Mouse (Mus musculus): ENCODE results near the gene Spag6. TPM values are rescaled to one million over a fixed set of nuclear protein-coding genes. Genes with fewer than 3 reads are reported as not detected.

Gene Spag6
- total and polyA plus RNA-seq, 3 experiments: 0.10 TPM; not detected in 2

GRCm38 (mm10) chr2:18684062-18684461 lies 9.8 kb upstream of the Spag6 start:
- H3K4me3 ChIP-seq (ENCODE audit: control insufficient read depth in 1 of 2, insufficient read depth in 1 of 2, low read depth in 2 of 2, low read length in 2 of 2): no peak overlapping the region
- H3K27me3 ChIP-seq (ENCODE audit: control insufficient read depth in 1 of 2, insufficient read depth in 2 of 2, low read length in 2 of 2): no peaks in the 10 kb centered on the region
- no peak overlapping the region for H3K9ac ChIP-seq (ENCODE audit: control insufficient read depth, low read depth, low read length, poor library complexity, severe bottlenecking)
- TF ChIP-seq POLR2AphosphoS5 (IDR thresholded peaks at IDR 0.05; ENCODE audit: borderline replicate concordance, low read depth, low read length) (no peak), TCF12 (IDR thresholded peaks at IDR 0.05; ENCODE audit: low read depth, low read length) (no peak), EP300 (IDR thresholded peaks at IDR 0.05; ENCODE audit: low read depth in 1 of 2, low read length in 2 of 2) (no peak), USF1 (IDR thresholded peaks at IDR 0.05; ENCODE audit: low read depth, low read length) (no peak), KAT2A (conservative IDR thresholded peaks at IDR 0.05; ENCODE audit: low read depth, low read length) (no peak), CHD2 (IDR thresholded peaks at IDR 0.05; ENCODE audit: low read length) (no peak), CHD1 (IDR thresholded peaks at IDR 0.05; ENCODE audit: low read depth, low read length) (no peak), MAX (IDR thresholded peaks at IDR 0.05; ENCODE audit: low read length) (no peak), ZNF384 (IDR thresholded peaks at IDR 0.05; ENCODE audit: low read depth, low read length) (no peak), POLR2AphosphoS2 (IDR thresholded peaks at IDR 0.05; ENCODE audit: low read length) (no peak), RAD21 (IDR thresholded peaks at IDR 0.05; ENCODE audit: low read depth, low read length) (no peak), ZC3H11A (IDR thresholded peaks at IDR 0.05; ENCODE audit: low read depth, low read length) (no peak), BHLHE40 (IDR thresholded peaks at IDR 0.05; ENCODE audit: borderline replicate concordance, low read depth, low read length) (no peak), ETS1 (IDR thresholded peaks at IDR 0.05; ENCODE audit: low read depth, low read length) (no peak), GATA1 (IDR thresholded peaks at IDR 0.05; ENCODE audit: low read depth, low read length) (no peak), TBP (IDR thresholded peaks at IDR 0.05; ENCODE audit: low read depth, low read length) (no peak)
- peaks cover 9% of the 10 kb centered on the region; the same call in 1 of the 2 replicates for H3K79me2 ChIP-seq (ENCODE audit: control insufficient read depth, insufficient read depth, low read length, poor library complexity)
- no peaks in the 10 kb centered on the region for H3K9me3 ChIP-seq (replicated peaks; ENCODE audit: insufficient read depth, low read length)
- no peak overlapping the region for H3K27ac ChIP-seq (ENCODE audit: control insufficient read depth, low read depth, low read length)
- peaks cover 8% of the 10 kb centered on the region in 2 experiments for H3K36me3 ChIP-seq (ENCODE audit: control insufficient read depth in 1 of 2, insufficient read depth in 2 of 2, low read length in 2 of 2)
- no peak for DNase-seq (ENCODE audit: low read depth, low spot score)
- peaks cover 0 to 1% of the 10 kb centered on the region in 2 experiments; a peak in 3 of 4 replicates for H3K4me1 ChIP-seq (ENCODE audit: control insufficient read depth in 1 of 2, insufficient read depth in 2 of 2, low read length in 2 of 2)

- Histone ChIP-seq H3K27me3 (ENCODE audit: control insufficient read depth in 1 of 2, insufficient read depth in 2 of 2, low read length in 2 of 2) (no peaks in the 10 kb centered on the region), H3K36me3 (ENCODE audit: control insufficient read depth in 1 of 2, insufficient read depth in 2 of 2, low read length in 2 of 2) (peaks cover 0 to 8% of the 10 kb centered on the region in 2 experiments; a peak in 2 of 4 replicates), H3K79me2 (ENCODE audit: control insufficient read depth, insufficient read depth, low read length, poor library complexity) (no peaks in the 10 kb centered on the region), H3K27ac (ENCODE audit: control insufficient read depth, low read depth, low read length) (no peak overlapping the region), H3K9ac (ENCODE audit: control insufficient read depth, low read depth, low read length, poor library complexity, severe bottlenecking) (no peak overlapping the region), H3K9me3 (replicated peaks; ENCODE audit: insufficient read depth, low read length) (no peaks in the 10 kb centered on the region), H3K4me1 (ENCODE audit: control insufficient read depth in 1 of 2, insufficient read depth in 2 of 2, low read length in 2 of 2) (no peaks in the 10 kb centered on the region), H3K4me3 (ENCODE audit: control insufficient read depth in 1 of 2, insufficient read depth in 1 of 2, low read depth in 2 of 2, low read length in 2 of 2) (no peak overlapping the region)
- TF ChIP-seq MXI1 (IDR thresholded peaks at IDR 0.05; ENCODE audit: low read depth, low read length): no peak
- TF ChIP-seq SMC3 (IDR thresholded peaks at IDR 0.05; ENCODE audit: low read depth, low read length): no peak
- no peak for TF ChIP-seq KAT2A (conservative IDR thresholded peaks at IDR 0.05; ENCODE audit: low read depth, low read length)
- TF ChIP-seq CHD1 (IDR thresholded peaks at IDR 0.05; ENCODE audit: low read depth, low read length): no peak
- no peak for TF ChIP-seq POLR2A (IDR thresholded peaks at IDR 0.05; ENCODE audit: control insufficient read depth in 1 of 2, insufficient read depth in 1 of 2, low read depth in 1 of 2, low read length in 2 of 2, poor library complexity in 1 of 2)
- no peak for TF ChIP-seq TBP (IDR thresholded peaks at IDR 0.05; ENCODE audit: low read depth, low read length)
- no peak for TF ChIP-seq GABPA (IDR thresholded peaks at IDR 0.05; ENCODE audit: low read depth, low read length)
- TF ChIP-seq UBTF (IDR thresholded peaks at IDR 0.05; ENCODE audit: borderline replicate concordance, insufficient read depth, low read depth, low read length): no peak
- TF ChIP-seq POLR2AphosphoS5 (IDR thresholded peaks at IDR 0.05; ENCODE audit: borderline replicate concordance, low read depth, low read length): no peak
- no peak for DNase-seq (ENCODE audit: low read depth, low spot score)
These were observed 7.4 kb upstream of the Spag6 start for GRCm38 (mm10) chr2:18686386-18686785.

All from MEL (cell line).